Mouse (Mus musculus): ENCODE measurements at regions not wholly inside any gene's neighbourhood (a gene's known extent, or its start where the extent isn't known, plus 50 kb on each side); places are given as distances from the start of the nearest gene placed in this dataset.
"Not testable (repeated sequence)": the region's sequence is repeated elsewhere in the genome, so short reads cannot be mapped to it uniquely, and the experiment has no call there.

DNA sequence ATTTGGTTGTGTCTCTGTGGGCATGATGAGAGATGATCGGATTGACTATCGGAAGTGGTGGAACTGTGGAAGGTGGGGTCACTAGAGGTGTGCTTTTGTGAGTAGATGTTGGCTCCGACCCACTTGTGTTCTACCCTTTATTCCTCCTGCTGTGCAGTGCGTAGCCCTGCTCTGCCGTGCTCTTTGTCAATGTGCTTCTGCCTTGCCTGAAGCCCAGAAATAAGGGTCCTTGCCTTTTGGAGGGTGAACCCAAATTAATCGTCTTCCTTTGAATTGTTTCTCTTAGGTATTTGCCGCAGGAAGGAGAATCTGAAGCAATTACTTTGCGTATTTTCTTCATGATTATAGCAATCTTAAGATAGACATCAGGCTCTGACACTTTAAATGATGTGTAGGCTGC lies 421.6 kb upstream of the Zfp507 start:
- no peak for DNase-seq (ENCODE audit: low read depth, low spot score)

DNA sequence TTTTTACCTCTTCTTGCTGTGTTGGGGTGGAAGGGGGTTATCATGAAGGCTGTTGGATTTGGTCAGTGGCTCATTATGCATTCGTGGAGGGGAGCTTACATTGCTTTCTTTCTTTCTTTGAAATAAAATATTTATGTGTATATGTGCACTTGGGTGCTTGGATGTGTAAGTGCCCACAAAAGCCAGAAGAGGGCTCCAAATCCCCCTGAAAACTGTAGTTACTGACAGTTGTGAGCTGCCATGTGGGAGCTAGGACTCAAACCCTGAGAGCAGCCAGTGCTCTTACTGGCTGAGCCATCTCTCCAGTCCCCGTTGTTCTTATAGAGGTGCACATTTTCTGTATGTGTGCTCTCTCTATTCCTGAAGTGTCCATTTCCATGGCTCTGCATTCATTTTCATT lies 415.6 kb upstream of the Zfp507 start:
- DNase-seq (ENCODE audit: low read depth, low spot score) = no peak

DNA sequence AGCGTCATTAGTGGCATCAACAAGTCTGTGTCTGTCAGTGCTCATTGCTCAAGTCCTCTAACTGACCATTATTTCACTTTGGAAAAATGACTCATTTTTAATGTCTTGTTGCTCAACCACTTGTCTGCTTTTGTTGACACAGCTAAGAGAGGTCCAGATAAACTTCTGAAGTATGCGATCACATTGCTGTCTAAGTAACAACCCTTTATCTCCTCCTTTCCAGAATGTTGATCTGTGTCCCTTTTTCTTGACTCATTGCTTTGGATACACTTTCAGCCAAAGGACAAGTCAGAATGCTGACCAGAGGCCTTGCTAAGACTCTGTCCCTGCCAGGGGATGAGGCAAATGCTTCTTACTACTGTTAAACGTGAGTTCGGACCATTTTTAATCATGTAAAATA lies 407.2 kb upstream of the Zfp507 start:
- no peak for DNase-seq (ENCODE audit: low read depth, low spot score)

DNA sequence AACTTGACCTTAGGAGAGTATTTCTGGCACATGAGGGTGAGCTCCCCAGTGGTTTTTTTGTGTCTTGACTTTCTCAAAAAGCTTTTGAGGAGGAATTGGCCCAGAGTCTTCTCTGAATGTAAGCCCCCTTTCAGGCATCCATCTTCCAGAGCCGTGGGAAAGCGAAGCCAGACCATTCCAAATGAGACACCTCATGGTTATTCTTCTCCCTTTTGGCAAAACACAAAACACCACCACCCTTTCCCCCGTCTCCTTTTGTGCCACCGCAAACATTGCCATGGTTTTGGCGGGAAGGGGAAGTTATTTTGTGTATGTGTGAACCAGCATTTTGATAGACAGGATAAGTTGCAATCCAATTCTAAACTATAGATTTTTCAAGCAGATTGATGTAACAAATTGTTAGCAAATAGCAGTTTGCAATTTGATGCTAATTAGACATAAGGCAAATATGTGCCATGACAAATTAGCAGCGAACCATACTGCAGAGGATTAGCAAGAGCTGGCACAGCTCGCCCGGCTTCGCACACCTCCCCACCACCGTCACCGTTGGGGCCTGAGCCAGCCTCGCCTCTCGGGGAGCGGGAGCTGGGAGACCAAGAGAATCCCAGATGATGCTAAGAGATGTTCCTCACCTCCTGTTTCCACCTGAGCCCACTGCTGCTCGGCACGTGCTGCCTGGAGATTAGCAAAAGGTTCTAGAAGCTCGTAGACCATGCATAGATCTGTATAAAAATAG lies 404.9 kb upstream of the Zfp507 start:
- DNase-seq (ENCODE audit: low read depth, low spot score) = no peak

DNA sequence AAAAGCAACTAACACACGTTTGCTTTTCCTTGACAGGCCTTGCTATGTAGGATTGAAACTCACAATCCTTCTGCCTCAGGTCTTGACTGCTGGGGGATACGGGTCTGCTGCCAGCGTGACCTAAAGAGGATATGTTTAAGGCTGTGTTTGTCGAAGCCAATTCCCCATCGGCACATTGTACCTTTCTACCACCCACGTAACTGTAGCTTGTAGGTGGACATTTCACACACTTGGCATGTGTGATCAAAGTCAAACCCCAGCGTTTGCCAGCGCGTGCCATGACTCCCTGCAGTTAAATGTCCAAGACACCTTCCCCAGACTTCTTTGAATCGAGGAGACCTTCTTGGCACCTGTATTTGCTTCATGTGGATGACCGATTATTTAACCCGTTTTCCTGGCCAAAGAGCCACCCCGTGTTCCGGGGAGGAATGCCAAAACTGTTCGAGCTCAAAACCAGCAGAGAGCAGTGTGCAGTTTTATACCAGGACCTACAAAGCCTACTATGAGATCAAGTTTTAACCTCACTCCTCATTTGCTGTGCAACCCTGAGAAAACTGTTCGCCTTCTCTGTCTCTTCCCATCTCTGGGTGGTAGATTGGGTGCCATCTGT lies 395.4 kb upstream of the Zfp507 start:
- DNase-seq (ENCODE audit: low read depth, low spot score) = no peak

DNA sequence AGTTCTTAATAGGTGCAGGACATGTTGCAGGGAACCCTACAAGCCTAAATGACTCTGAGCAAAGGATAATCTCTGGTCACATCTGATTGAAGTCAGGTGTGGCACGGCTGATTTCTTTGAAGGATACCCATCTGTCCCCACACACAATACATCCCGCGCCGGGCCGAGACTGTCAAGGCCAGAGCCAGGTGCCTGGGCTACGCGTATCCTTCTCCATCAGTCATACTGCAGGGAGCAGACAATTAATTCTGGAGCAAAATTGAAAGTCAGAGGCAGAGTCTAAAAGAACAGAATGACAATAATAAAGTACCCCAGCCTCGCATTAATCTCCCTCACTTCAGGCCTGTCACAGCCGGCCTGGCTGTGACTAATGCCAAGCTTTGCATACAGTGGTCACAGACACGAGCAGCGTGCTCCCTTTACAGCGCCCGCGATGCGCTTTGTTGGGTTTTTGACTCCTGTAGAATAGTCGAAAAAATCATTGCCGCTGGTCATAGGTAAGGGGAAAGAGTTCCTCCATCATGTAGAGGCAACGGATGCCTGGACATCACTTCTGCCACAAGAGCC lies 393.4 kb upstream of the Zfp507 start:
- no peak for DNase-seq (ENCODE audit: low read depth, low spot score)

DNA sequence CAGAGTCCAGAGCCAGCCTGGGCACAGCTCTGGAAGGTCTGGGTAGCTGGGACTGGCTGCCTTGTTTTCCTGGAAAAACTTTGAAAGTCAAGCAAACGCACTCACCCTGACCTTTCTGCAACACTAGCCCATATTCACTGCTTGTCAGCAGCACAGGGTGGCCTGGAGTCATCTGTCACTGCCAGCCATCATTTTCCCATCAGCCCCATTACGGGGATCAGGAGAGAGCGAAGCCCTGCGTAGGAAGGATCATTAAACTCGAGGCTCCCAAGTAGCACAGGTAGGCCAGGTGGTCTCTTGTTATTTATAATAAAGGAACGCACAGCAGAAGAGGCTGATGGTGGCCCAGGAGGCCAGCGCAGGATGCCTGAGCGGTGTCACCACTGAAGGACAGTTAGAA lies 389.8 kb upstream of the Zfp507 start:
- no peak for DNase-seq (ENCODE audit: low read depth, low spot score)

DNA sequence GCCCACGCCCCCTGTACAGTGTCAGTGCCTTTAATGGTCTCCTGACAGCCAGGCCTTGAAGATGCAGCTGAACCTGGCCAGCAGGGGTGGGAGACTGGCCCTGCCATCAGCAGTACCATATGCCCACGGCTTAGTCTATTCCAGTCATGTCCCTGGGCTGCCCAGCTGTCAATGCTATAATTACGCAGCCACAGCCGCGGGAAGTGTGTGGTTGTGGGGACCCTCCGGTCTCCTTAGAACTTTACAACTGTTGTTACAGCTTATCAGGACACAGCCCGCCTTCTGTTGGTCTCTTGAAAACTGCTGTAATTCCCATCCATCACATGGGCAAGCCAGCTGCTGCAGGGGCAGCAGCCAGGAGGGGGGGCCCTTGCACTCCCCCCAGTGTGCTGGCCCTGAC lies 375.1 kb upstream of the Zfp507 start:
- no peak for DNase-seq (ENCODE audit: low read depth, low spot score)

DNA sequence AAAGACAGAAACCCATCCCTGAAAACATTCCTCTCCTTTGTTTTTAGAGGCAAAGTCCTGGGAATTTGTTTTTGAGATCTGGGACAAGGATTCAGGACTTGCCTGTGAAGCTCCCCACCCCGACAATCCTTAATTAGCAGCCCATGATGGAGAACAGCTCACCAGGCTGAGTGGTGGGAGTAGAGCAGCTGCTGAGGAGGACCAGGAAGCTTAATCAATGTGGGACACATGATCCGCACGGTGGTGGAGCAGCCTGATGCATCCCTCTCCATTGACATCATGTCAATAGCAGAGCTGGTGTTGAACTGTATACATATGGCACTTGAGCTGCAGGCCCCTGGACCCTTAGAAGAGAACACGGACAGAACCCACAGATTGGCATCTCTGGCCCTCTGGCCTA lies 372.5 kb upstream of the Zfp507 start:
- no peak for DNase-seq (ENCODE audit: low read depth, low spot score)

DNA sequence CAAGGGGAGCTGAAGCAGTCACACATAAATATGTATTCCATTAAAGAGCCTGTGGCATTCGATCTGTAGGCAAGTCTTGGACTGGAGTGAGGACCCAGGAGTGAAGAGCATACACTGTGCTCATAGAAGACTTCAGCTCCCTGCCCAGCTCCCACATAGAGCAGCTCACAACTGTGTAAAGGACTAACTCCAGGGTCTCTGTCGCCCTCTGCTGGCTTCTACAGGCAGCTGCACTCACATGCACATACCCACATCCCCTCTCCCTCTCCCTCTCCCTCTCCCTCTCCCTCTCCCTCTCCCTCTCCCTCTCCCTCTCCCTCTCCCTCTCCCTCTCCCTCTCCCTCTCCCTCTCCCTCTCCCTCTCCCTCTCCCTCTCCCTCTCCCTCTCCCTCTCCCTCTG lies 369.7 kb upstream of the Zfp507 start:
- DNase-seq (ENCODE audit: low read depth, low spot score) = not testable (repeated sequence)

DNA sequence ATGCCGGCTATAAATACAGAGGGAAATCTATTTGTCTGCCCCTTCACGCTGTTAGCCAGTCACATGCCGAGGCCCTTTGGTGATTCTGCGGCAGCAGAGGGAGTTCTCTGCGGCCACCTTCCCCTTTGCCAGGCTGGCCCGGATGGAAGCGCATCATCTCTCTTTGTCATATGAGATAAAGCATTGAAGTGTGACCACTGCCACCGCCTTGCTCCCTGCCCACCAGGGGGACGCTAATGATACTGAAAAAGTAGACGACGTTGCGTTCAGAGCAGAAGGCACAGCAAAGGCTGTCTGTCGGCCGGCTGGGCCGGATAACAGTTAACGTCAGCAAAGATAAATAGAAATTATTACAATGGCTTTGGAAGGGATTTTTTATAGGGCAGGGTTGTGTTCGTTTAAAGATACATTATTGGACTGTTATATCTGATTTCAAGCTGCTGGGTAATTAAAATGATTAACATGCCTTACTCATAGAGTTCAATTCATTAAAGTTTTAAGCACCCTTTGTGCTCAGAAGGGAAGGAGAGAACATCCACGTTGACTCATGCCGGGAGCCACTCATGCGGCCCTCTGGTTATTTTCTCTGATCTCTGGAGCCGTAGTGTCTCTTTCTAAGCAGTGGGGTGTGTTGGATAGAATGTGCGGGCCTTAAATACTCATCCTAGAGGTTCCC lies 354.6 kb upstream of the Zfp507 start:
- no peak for DNase-seq (ENCODE audit: low read depth, low spot score)

DNA sequence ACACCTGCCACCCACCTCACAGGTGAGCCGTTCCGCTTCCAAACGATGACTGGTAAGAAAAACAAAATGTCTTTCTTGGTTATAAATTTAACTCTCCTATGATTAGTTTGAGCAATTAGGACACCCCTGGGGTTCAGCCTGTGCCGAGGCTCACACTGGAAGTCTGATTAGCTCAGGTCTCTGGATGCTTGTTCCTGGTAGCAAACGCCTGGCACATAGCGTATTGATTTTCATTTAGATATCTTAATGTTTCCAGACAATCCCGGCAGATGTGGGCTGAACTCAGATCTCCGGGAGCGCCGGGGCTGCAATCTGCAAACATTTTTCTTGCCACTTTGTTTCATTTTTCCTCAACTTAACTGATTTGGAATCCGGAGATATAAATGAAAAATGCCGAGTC lies 353.8 kb upstream of the Zfp507 start:
- DNase-seq (ENCODE audit: low read depth, low spot score) = no peak

DNA sequence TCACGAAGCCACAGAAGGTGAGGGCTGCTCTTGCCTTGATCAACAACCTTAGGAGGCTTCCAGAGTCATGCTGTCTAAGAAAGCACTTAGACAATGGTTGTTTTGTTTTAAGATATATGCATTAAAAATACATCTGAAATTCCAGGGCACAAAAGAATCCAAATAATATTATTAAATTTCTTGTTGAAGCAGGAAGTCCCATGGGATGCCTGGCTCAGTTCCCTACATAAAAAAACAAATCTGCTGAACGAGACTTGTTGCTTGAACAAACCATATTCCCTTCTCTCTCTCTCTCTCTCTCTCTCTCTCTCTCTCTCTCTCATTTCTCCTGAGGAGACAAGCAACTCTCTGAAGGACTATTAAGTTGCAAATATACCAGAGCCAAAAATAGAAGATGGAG lies 352.8 kb upstream of the Zfp507 start:
- DNase-seq (ENCODE audit: low read depth, low spot score) = no peak

DNA sequence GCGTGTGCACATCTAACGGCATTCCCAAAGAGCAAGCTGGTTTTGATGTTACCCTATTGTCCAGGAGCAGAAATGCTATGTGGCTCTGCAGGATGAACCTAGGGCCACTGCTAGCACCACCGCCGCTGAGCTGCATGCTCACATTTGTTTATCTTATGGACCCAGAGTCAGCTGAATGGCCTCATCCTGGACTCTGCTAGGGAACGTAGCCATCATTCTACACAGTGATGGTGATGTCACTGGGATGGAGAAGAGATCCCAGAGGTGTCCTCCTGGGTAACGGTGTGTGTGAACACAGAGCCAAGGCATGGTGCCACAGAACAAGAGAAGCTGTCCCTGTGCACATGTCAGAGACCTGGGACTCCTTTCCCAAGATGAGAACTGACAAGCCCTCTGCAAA lies 352.4 kb upstream of the Zfp507 start:
- DNase-seq (ENCODE audit: low read depth, low spot score) = no peak

DNA sequence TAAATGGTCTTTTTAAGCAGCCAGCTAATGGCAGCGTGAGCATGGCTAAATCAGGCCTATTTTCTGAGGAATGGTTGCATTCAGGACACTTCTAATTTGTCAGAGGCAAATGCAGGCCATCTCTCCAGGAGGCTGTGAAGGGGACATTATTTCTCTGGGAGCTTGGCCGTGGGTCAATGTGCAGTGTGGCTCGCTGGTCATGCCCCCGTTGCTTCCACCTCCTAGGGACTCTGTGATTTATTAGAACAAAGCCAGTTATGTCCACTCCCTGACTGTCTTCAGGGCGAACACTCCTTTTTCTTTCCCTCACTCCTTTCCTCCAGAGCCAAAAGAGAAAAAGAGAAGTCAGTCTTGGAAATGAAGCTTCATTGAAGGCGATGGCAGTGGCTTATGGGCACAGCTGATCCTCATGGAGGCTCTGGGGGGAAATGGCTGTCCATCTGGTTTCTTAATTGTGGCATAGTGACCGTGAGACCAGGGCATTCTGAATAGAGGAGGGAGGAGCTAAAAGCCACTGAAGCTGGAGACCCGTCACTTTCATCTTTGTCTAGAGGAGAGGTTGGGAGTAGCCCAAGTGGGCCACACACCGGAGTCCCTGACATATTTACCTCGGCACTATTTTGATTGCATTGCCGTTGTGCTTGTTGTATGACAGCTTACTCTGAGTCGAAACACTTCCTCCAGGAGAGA lies 348.2 kb upstream of the Zfp507 start:
- no peak for DNase-seq (ENCODE audit: low read depth, low spot score)

DNA sequence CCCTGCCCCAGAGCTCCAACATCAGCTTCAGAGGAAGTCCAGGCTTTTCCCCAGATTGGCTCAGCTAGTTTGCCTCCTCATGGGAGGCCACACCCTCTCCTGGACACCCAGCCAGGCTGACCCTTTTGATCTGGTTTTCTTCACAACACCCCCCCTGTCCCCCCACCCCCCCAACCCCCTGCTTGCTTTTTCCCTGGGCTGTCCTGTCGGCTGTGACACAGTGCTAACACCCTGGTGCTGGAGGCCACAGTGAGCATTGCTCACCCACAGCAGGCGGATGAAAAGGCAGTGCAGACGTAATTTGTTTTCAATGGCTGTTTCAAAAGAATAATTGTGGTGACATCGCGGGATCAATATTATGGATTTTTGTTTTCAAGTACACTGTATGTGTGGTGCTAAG lies 333.8 kb upstream of the Zfp507 start:
- no peak for DNase-seq (ENCODE audit: low read depth, low spot score)

DNA sequence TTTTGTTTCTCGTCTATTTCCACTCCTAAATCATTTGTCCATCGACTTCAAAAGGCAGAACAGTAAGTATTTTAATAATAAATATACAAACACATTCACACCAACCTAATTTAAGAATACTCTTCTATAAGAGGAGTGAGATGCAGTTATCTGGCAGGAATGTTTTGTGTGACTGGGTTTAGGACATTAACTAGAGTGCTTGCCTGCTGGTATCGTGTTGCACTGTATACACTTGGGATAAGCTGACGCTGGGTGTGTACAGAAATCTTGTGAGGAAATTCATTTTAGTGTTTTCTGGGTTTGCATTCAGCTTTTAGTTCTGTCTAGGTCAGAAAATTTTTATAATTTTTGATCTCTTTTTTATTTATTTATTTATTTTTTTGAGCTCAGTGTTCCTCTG lies 331.8 kb upstream of the Zfp507 start:
- no peak for DNase-seq (ENCODE audit: low read depth, low spot score)

DNA sequence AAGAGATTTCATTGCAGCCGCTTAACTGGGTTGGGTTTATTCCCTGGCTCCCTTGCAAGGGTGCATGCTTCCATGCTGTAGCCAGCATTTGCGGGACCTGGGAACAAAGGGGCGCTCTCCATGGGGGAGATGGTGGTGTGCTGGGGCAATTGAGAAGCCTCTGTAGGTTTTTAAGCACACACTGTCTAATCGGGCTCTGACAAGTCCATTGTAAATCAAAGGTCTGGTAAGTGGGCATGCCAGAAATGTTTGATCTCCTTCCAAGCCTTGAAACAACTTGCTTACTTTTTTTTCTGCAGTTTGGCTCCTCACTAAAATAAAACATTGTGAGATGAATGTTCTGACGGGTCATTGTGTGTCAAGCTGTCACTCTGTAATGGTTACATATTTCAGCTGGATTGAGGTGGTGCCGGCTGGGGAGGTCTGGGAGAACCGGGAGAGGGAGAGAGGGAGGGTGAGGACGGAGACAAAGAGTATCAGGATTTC lies 330.9 kb upstream of the Zfp507 start:
- DNase-seq (ENCODE audit: low read depth, low spot score) = no peak

DNA sequence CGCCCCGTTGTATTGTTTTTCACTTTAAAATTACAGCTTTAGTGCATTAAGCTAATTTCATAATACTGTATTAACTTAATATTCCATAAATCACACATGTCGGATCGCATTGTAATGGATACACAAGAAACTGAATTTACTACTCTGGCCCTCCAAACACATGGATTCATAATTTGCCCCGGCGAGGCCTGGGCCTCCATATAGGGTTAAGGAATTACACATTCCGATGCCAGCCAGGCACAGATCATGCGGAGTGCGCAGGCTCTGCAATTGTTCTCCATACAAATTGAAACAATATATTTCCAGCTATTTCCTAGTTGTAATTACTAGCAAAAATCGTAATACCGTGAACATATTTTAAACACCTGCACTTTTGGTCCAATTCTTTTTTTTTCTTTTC lies 330.2 kb upstream of the Zfp507 start:
- no peak for DNase-seq (ENCODE audit: low read depth, low spot score)

DNA sequence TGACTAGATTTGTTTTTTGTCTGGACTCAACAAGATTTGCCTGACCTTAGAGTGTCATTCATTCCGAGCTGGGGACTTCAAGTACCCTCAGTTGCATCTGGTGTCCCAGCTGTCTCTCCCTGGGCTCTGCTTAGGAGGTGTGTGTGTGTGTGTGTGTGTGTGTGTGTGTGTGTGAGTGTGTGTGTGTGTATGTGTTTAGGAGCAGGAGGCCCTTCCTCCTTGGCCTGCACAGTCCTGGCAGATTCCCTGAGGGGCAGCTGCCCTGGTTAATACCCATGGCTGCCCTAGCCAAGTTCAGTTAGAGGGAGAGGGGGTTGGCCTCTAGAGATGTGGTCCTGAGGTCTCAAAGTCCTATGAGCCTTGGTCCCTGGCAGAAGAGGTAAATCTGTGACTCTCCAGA lies 329.8 kb upstream of the Zfp507 start:
- no peak for DNase-seq (ENCODE audit: low read depth, low spot score)

DNA sequence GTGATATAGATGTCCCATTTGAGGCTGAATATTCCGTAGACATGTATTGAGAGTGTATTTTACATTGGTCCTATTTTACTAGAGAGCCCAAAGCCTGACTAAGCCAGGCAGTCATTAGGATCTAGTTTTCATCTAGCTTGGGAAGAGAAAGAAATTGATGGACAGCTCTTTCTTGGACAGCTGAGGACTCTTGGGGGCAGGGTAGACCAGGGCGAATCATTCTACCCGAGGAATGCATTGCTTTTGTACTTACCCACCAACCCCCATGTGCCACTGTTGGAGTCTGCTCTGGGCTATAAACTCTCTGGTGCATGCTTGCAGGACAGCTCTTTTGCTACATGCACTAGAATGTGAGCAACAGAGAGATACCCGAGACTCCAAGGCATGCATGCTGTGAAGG lies 294.3 kb upstream of the Zfp507 start:
- DNase-seq (ENCODE audit: low read depth, low spot score) = no peak
